In genomic region chr2:79126170-79126879, GRCm38 (mm10) we compare ENCODE assay signal across 18 mouse cellular contexts.
DNase-seq lines count a peak whose midpoint lies in the region; ATAC-seq lines count a peak whose summit lies in the region.
"Had no signal": no experiment of that assay in that cellular context is flagged by ENCODE, and none has a peak within 500 bp of the region (broad histone marks: within the 10 kb centered on the region; RNA-seq: fewer than 3 reads in every experiment).

No protein-coding gene starts in this region.

- no peaks in the 10 kb centered on the region for H3K36me3 ChIP-seq in midbrain, embryonic 11.5 days (ENCODE audit: control insufficient read depth, insufficient read depth, low read length)
- H3K36me3 ChIP-seq in midbrain, embryonic 14.5 days (ENCODE audit: control insufficient read depth, insufficient read depth, low read length), result no peaks in the 10 kb centered on the region
- no peaks in the 10 kb centered on the region for H3K36me3 ChIP-seq in liver, embryonic 16.5 days (ENCODE audit: control insufficient read depth, insufficient read depth)
- no peaks in the 10 kb centered on the region for H3K36me3 ChIP-seq in forebrain, embryonic 15.5 days
- no peaks in the 10 kb centered on the region for H3K36me3 ChIP-seq in forebrain, embryonic 12.5 days (replicated peaks)
- H3K36me3 ChIP-seq: hindbrain, embryonic 12.5 days; midbrain, embryonic 12.5 days had no signal

- H3K4me3 ChIP-seq in midbrain, embryonic 11.5 days (ENCODE audit: low read depth, low read length), result no peak overlapping the region
- no peak overlapping the region for H3K4me3 ChIP-seq in midbrain, embryonic 14.5 days (replicated peaks; ENCODE audit: low read depth, low read length)
- no peak overlapping the region for H3K4me3 ChIP-seq in liver, embryonic 16.5 days (ENCODE audit: low read depth, low read length)
- no peak overlapping the region for H3K4me3 ChIP-seq in forebrain, embryonic 15.5 days
- H3K4me3 ChIP-seq in forebrain, embryonic 12.5 days (replicated peaks), result no peak overlapping the region
- H3K4me3 ChIP-seq: hindbrain, embryonic 12.5 days; midbrain, embryonic 12.5 days; myocyte had no signal

- H3K9me3 ChIP-seq in midbrain, embryonic 11.5 days (ENCODE audit: control insufficient read depth, low read length), result no peaks in the 10 kb centered on the region
- no peaks in the 10 kb centered on the region for H3K9me3 ChIP-seq in midbrain, embryonic 14.5 days (ENCODE audit: control insufficient read depth, low read length)
- no peaks in the 10 kb centered on the region for H3K9me3 ChIP-seq in liver, embryonic 16.5 days (replicated peaks; ENCODE audit: control insufficient read depth, low read length)
- H3K9me3 ChIP-seq in forebrain, embryonic 15.5 days, result no peaks in the 10 kb centered on the region
- H3K9me3 ChIP-seq in forebrain, embryonic 12.5 days, result no peaks in the 10 kb centered on the region
- H3K9me3 ChIP-seq: hindbrain, embryonic 12.5 days; midbrain, embryonic 12.5 days had no signal

- no peak for ATAC-seq in midbrain, embryonic 11.5 days (ENCODE audit: low FRiP score)
- ATAC-seq in midbrain, embryonic 14.5 days (ENCODE audit: low FRiP score, low TSS enrichment), result no peak
- ATAC-seq in erythroid progenitor cell, adult 5-6 weeks (replicated peaks; ENCODE audit: low FRiP score, poor library complexity, severe bottlenecking), result peak; percentile 36; the same call in 1 of the 2 replicates
- ATAC-seq in liver, embryonic 16.5 days (ENCODE audit: low read depth), result peak; percentile 66
- no peak for ATAC-seq in forebrain, embryonic 15.5 days (replicated peaks)
- ATAC-seq in forebrain, embryonic 12.5 days (ENCODE audit: low FRiP score), result no peak
- ATAC-seq: forebrain, embryonic 16.5 days; lung, postnatal 0 days had no signal

- DNase-seq in midbrain, embryonic 11.5 days (ENCODE audit: low spot score, missing footprints), result peak; percentile 35
- DNase-seq in midbrain, embryonic 14.5 days, result no peak
- DNase-seq in thymus, postnatal 4 days, result peak; percentile 58
- DNase-seq in heart, adult 8-10 months (ENCODE audit: low spot score), result no peak
- DNase-seq: cerebellum, postnatal 10 days; heart, adult 18-20 months; kidney, adult 9 months; kidney, postnatal 4 days; retina, postnatal 1 day had no signal

- H3K4me1 ChIP-seq in midbrain, embryonic 11.5 days (ENCODE audit: control insufficient read depth, insufficient read depth, low read length), result no peaks in the 10 kb centered on the region
- H3K4me1 ChIP-seq in midbrain, embryonic 14.5 days (ENCODE audit: control insufficient read depth, insufficient read depth, low read length), result no peaks in the 10 kb centered on the region
- H3K4me1 ChIP-seq in liver, embryonic 16.5 days (ENCODE audit: control insufficient read depth, low read depth, low read length), result peaks cover 13% of the 10 kb centered on the region
- H3K4me1 ChIP-seq in forebrain, embryonic 15.5 days, result no peaks in the 10 kb centered on the region
- H3K4me1 ChIP-seq in forebrain, embryonic 12.5 days, result peaks cover 5% of the 10 kb centered on the region; the same call in 1 of the 2 replicates
- H3K4me1 ChIP-seq: hindbrain, embryonic 12.5 days had no signal

- no peak overlapping the region for H3K4me2 ChIP-seq in midbrain, embryonic 11.5 days
- no peak overlapping the region for H3K4me2 ChIP-seq in midbrain, embryonic 14.5 days (ENCODE audit: low read length)
- H3K4me2 ChIP-seq in liver, embryonic 16.5 days (ENCODE audit: low read depth, low read length), result peak overlapping the region; percentile 5; the same call in 1 of the 2 replicates
- H3K4me2 ChIP-seq in forebrain, embryonic 15.5 days (replicated peaks), result no peak overlapping the region
- no peak overlapping the region for H3K4me2 ChIP-seq in forebrain, embryonic 12.5 days
- H3K4me2 ChIP-seq: hindbrain, embryonic 12.5 days; midbrain, embryonic 12.5 days had no signal

- WGBS in midbrain, embryonic 11.5 days, result 50% methylated on average over 6 of the region's 6 CpGs
- 46% methylated on average over 6 of the region's 6 CpGs for WGBS in midbrain, embryonic 14.5 days
- WGBS in liver, embryonic 16.5 days (ENCODE audit: insufficient replicate concordance), result 4% methylated on average over 6 of the region's 6 CpGs
- WGBS in forebrain, embryonic 15.5 days, result 40% methylated on average over 6 of the region's 6 CpGs
- 46% methylated on average over 6 of the region's 6 CpGs for WGBS in forebrain, embryonic 12.5 days

- H3K27me3 ChIP-seq in midbrain, embryonic 11.5 days (ENCODE audit: control insufficient read depth, insufficient read depth, low read length), result no peaks in the 10 kb centered on the region
- H3K27me3 ChIP-seq in midbrain, embryonic 14.5 days (ENCODE audit: control insufficient read depth, insufficient read depth, low read length), result no peaks in the 10 kb centered on the region
- H3K27me3 ChIP-seq in liver, embryonic 16.5 days (ENCODE audit: control insufficient read depth, insufficient read depth, low read depth, low read length), result no peaks in the 10 kb centered on the region
- no peaks in the 10 kb centered on the region for H3K27me3 ChIP-seq in forebrain, embryonic 15.5 days
- H3K27me3 ChIP-seq in forebrain, embryonic 12.5 days, result no peaks in the 10 kb centered on the region
- H3K27me3 ChIP-seq: hindbrain, embryonic 12.5 days; midbrain, embryonic 12.5 days had no signal

- no peak overlapping the region for H3K27ac ChIP-seq in midbrain, embryonic 11.5 days (ENCODE audit: low read depth, low read length)
- no peak overlapping the region for H3K27ac ChIP-seq in midbrain, embryonic 14.5 days (replicated peaks; ENCODE audit: low read depth, low read length)
- peak overlapping the region; percentile 13; the same call in 1 of the 2 replicates for H3K27ac ChIP-seq in liver, embryonic 16.5 days (ENCODE audit: low read length)
- H3K27ac ChIP-seq in forebrain, embryonic 15.5 days (replicated peaks), result no peak overlapping the region
- H3K27ac ChIP-seq in forebrain, embryonic 12.5 days, result no peak overlapping the region
- H3K27ac ChIP-seq: hindbrain, embryonic 12.5 days; midbrain, embryonic 12.5 days had no signal

- no peak overlapping the region for H3K9ac ChIP-seq in midbrain, embryonic 11.5 days (ENCODE audit: low read length)
- no peak overlapping the region for H3K9ac ChIP-seq in midbrain, embryonic 14.5 days (replicated peaks; ENCODE audit: low read length)
- peak overlapping the region; percentile 4; the same call in 1 of the 2 replicates for H3K9ac ChIP-seq in liver, embryonic 16.5 days (ENCODE audit: low read depth, low read length)
- H3K9ac ChIP-seq in forebrain, embryonic 15.5 days (replicated peaks), result no peak overlapping the region
- H3K9ac ChIP-seq in forebrain, embryonic 12.5 days, result no peak overlapping the region
- H3K9ac ChIP-seq: hindbrain, embryonic 12.5 days; midbrain, embryonic 12.5 days had no signal

Comparison
In these comparisons a context has a peak if more than half of its experiments do, and no peak if none do; other contexts are left out.
1. DNase-seq: peak in midbrain, embryonic 11.5 days (single experiment) and thymus, postnatal 4 days (single experiment); none in midbrain, embryonic 14.5 days (single experiment) and heart, adult 8-10 months (single experiment).
2. ATAC-seq: peak in erythroid progenitor cell, adult 5-6 weeks (single experiment) and liver, embryonic 16.5 days (single experiment); none in midbrain, embryonic 11.5 days (single experiment), midbrain, embryonic 14.5 days (single experiment), forebrain, embryonic 15.5 days (single experiment) and forebrain, embryonic 12.5 days (single experiment).